Mouse (Mus musculus) kidney, postnatal 0 days (tissue): ENCODE measurements around the gene Map3k7cl. TPM values are rescaled to one million over a fixed set of nuclear protein-coding genes. Genes with fewer than 3 reads are reported as not detected.

Experiments used
- ATAC-seq: fragments of 200-750 bp; cut with Nextera tagmentation; replicated peaks from 2 replicates; pipeline ENCODE4 v1.8.0; 2017; ENCODE audit warnings: low read depth, moderate number of reproducible peaks, moderate TSS enrichment, moderate library complexity; ENCODE audit not compliant: low FRiP score
- DNase-seq: peaks from one replicate; pipeline ENCODE4 v3.0.0-alpha.2; 2016; ENCODE audit warnings: low spot score
- H3K27ac ChIP-seq: fragments of 300-500 bp; sonication (generic); 2 replicates; pipeline ENCODE4 v1.5.1; 2014; ENCODE audit warnings: mild to moderate bottlenecking
- H3K27me3 ChIP-seq: fragments of 300-500 bp; sonication (generic); 2 replicates; pipeline ENCODE4 v1.6.1; 2014; ENCODE audit warnings: low read length, mixed read lengths; ENCODE audit not compliant: insufficient read depth
- H3K36me3 ChIP-seq: fragments of 300-500 bp; sonication (generic); 2 replicates; pipeline ENCODE4 v1.6.1; 2014; ENCODE audit warnings: low read length, mixed read lengths; ENCODE audit not compliant: insufficient read depth
- H3K4me1 ChIP-seq: fragments of 300-500 bp; sonication (generic); replicated peaks from 2 replicates; pipeline ENCODE4 v1.6.1; 2014; ENCODE audit warnings: antibody characterized with exemption, low read length, mixed read lengths; ENCODE audit not compliant: insufficient read depth
- H3K4me2 ChIP-seq: fragments of 300-500 bp; sonication (generic); 2 replicates; pipeline ENCODE4 v1.6.1; 2014; ENCODE audit warnings: mild to moderate bottlenecking, low read length, moderate library complexity, mixed read lengths
- H3K4me3 ChIP-seq: fragments of 300-500 bp; sonication (generic); replicated peaks from 2 replicates; pipeline ENCODE4 v1.5.1; 2014; ENCODE audit warnings: low read depth, low read length
- H3K9ac ChIP-seq: fragments of 300-500 bp; sonication (generic); 2 replicates; pipeline ENCODE4 v1.6.1; 2014; ENCODE audit warnings: low read depth, low read length
- H3K9me3 ChIP-seq: fragments of 300-500 bp; sonication (generic); replicated peaks from 2 replicates; pipeline ENCODE4 v1.6.1; 2016; ENCODE audit warnings: low read length, inconsistent platforms, mixed read lengths
- CTCF ChIP-seq: IDR thresholded peaks from 2 replicates; pipeline ENCODE4 v1.5.1; 2016; ENCODE audit warnings: antibody characterized with exemption, low read depth, mild to moderate bottlenecking, moderate library complexity
- WGBS: fragments of 180-500 bp; shearing (Covaris S2); extraction: QIAGEN DNeasy Blood & Tissue Kit; methylation state at CpG from one replicate; pipeline ENCODE4 v1.1.7; 2014; 5-methylcytosine and 5-hydroxymethylcytosine counted together
- polyA plus RNA-seq: library from polyadenylated mRNA; unstranded; fragments of >200 nt; fragmentation: Nextera tagmentation; extraction: Ambion mirVana; gene quantifications from 2 replicates; pipeline ENCODE4 v1.2.1, GENCODE M21; 2015

Map3k7cl gene
- polyA plus RNA-seq, 1 experiment from 2014 or later = 2.1 TPM

DNA sequence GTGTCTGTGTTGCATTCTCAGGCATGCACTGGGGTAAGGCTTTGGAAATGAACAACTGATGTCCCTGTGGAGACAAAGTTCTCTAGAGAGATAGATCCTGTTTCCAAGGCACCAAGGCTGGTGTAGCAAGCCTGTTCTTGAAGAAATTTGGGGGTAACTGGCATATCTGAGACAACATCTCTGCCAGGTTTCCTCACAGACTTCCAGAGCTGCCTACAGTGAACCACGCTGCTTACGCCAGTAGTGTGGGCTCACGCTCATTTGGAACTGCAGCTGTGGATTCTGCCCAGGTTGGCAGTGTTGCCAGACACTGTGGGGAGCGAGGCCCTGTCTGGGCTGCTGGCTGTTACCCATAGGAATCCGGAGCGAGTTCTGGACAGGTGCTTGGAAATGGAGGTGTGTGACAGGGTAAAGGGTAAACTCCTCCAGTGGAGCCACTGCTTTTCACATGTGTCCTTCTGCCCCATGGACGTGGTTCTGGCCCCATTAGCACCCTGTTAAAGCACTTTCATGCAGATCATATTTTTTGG, 16.5 kb downstream of the Map3k7cl start:
- H3K4me1 ChIP-seq = no peaks in the 10 kb centered on the region
- H3K4me2 ChIP-seq = no peak overlapping the region
- H3K9ac ChIP-seq = no peak overlapping the region
- ATAC-seq = no peak
- no peak overlapping the region for H3K4me3 ChIP-seq
- DNase-seq = no peak
- no peaks in the 10 kb centered on the region for H3K36me3 ChIP-seq
- no peaks in the 10 kb centered on the region for H3K9me3 ChIP-seq
- WGBS = 88% methylated on average over 7 of the region's 7 CpGs
- no peak overlapping the region for H3K27ac ChIP-seq
- H3K27me3 ChIP-seq = no peaks in the 10 kb centered on the region
- TF ChIP-seq CTCF = no peak

DNA sequence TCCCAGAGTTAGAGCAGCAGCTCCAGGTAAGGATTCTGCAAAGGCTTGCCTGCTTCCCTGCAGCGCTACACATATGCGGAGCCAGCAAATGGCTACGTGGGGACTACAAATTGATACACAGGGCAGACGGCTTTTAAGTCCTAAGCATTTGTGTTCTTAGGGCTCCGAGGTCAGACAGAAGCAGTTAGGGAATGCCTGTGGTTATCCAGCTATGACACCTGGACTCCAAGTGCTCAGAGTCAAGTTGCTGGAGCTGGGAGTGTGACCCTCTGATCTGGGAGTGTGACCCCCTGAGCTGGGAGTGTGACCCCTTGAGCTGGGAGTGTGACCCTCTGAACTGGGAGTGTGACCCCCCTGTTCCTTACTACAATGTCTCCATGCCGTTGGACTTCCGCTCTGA, 17.2 kb downstream of the Map3k7cl start:
- Histone ChIP-seq H3K4me1 (no peaks in the 10 kb centered on the region), H3K9me3 (no peaks in the 10 kb centered on the region), H3K27me3 (no peaks in the 10 kb centered on the region), H3K36me3 (no peaks in the 10 kb centered on the region), H3K27ac (no peak overlapping the region), H3K4me2 (no peak overlapping the region), H3K4me3 (no peak overlapping the region), H3K9ac (no peak overlapping the region)
- TF ChIP-seq CTCF = no peak
- DNase-seq = no peak
- ATAC-seq = 0 out of 2 replicates have a peak, but pooled peaks have one; percentile 36
- 37% methylated on average over 7 of the region's 7 CpGs for WGBS

DNA sequence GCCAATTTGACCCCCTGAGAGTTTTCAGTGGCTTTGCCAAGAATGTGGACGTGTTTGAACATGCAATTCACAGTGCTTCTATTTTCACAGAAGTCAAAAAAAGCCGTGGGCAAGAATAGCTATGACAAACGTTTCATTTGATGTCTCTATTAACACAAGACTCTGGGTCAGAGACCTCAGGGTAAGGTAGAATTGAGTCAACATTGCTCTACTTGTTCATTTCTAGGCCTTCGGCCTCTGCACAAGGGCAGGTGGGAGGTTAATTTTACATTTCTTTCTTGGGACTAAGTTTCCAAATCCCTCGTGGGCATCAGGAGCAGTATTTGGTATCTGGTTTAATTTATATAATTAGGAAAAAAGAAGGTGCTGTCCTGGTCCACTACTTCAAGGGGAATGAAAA, 20.3 kb downstream of the Map3k7cl start:
- Histone ChIP-seq H3K9me3 (no peaks in the 10 kb centered on the region), H3K27ac (no peak overlapping the region), H3K4me3 (no peak overlapping the region), H3K36me3 (no peaks in the 10 kb centered on the region), H3K27me3 (no peaks in the 10 kb centered on the region), H3K4me2 (no peak overlapping the region), H3K9ac (no peak overlapping the region), H3K4me1 (no peaks in the 10 kb centered on the region)
- ATAC-seq = no peak
- 54% methylated on average over 5 of the region's 5 CpGs for WGBS
- TF ChIP-seq CTCF = no peak
- DNase-seq = no peak

DNA sequence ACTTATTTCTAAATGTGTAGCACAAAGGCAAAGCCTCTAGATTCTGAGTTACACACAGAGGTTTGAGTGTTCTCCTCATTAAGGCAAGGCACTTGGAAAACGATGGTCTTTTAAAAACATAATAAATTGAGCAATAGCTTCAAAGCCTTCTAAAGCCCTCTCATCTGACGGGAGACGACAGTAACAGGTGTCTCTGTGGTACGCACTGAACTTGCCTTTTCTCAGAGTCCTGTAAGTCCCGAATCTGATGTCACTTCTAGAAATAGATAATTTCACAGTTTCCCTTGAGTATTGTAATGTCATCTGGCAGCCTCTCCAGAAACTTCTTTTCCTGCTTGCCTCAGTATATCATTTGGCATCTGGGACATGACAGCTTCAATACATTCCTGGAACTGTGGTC, 21.0 kb downstream of the Map3k7cl start:
- Histone ChIP-seq H3K36me3 (no peaks in the 10 kb centered on the region), H3K4me2 (no peak overlapping the region), H3K4me3 (no peak overlapping the region), H3K4me1 (no peaks in the 10 kb centered on the region), H3K27ac (no peak overlapping the region), H3K27me3 (no peaks in the 10 kb centered on the region), H3K9me3 (no peaks in the 10 kb centered on the region), H3K9ac (no peak overlapping the region)
- TF ChIP-seq CTCF = no peak
- DNase-seq (no peak), ATAC-seq (no peak)
- 53% methylated on average over 5 of the region's 5 CpGs for WGBS

DNA sequence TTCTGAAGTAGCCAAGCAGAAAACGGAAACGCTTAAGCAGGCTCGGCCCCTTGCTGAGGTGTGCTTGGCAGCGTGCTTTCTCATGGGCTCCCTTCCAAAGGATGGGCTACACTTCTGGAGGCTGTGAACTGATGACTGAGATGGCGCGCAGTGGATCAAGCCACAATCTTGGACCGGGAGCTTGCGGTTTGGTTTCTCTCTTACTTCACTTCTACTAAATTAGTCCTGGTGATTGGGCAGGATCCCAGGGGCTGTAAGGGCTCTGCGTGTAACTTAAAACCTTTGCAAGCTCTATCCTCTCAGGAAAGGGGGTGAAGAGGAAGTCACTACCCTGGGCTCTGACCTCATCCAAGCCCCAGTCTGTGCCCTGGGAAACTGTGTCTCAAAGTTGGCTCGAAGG, 22.5 kb downstream of the Map3k7cl start:
- H3K9ac ChIP-seq = no peak overlapping the region
- H3K4me2 ChIP-seq = peak overlapping the region; percentile 18; the same call in 1 of the 2 replicates
- TF ChIP-seq CTCF = no peak
- ATAC-seq (no peak), DNase-seq (no peak)
- H3K27ac ChIP-seq = no peak overlapping the region
- 37% methylated on average over 10 of the region's 10 CpGs for WGBS
- no peaks in the 10 kb centered on the region for H3K36me3 ChIP-seq
- H3K4me1 ChIP-seq = no peaks in the 10 kb centered on the region
- no peak overlapping the region for H3K4me3 ChIP-seq
- no peaks in the 10 kb centered on the region for H3K9me3 ChIP-seq
- no peaks in the 10 kb centered on the region for H3K27me3 ChIP-seq

DNA sequence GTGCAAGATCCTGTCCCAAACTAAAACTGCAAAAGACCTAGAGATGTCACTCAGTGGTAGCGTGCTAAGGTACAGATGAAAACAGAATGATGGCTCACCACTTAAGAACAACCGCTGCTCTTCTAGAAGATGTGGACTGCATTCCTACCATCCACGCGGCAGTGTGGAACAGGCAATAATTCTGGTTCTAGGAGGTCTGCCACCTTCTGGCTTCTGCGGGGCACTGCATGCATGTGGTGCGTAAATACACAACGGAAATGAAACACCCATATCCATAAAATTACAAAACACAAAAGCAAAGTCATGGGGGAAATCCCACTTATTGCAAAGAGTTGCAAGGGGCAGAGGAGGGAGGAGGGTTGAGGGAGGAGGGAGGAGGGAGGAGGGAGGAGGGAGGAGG, 25.8 kb downstream of the Map3k7cl start:
- H3K4me2 ChIP-seq = no peak overlapping the region
- WGBS = 88% methylated on average over 7 of the region's 7 CpGs
- no peak overlapping the region for H3K9ac ChIP-seq
- no peaks in the 10 kb centered on the region for H3K9me3 ChIP-seq
- H3K36me3 ChIP-seq = no peaks in the 10 kb centered on the region
- TF ChIP-seq CTCF = peak; percentile 59
- H3K4me1 ChIP-seq = no peaks in the 10 kb centered on the region
- no peaks in the 10 kb centered on the region for H3K27me3 ChIP-seq
- H3K27ac ChIP-seq = no peak overlapping the region
- ATAC-seq = no peak
- no peak for DNase-seq
- no peak overlapping the region for H3K4me3 ChIP-seq

DNA sequence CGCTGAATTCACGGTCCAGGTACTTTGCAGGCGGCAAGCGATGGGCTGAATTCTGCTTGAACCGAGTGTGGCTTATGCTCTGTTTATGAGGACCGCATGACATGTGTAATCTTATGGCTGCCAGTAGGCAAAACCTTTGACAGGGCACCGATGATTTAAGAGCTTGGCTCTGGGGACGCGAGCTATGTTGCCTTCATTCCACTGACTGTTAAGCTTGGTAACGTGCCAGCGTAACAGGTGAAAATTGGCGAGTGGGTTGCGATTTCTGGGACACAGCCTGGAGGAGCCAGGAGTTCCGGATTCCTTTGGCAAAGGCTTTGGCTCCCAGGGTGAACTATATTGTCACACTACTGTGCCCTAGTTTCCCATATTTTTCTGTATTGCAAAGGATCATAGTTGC, 26.3 kb downstream of the Map3k7cl start:
- Histone ChIP-seq H3K4me3 (no peak overlapping the region), H3K27ac (no peak overlapping the region), H3K27me3 (no peaks in the 10 kb centered on the region), H3K4me2 (no peak overlapping the region), H3K9ac (no peak overlapping the region), H3K4me1 (no peaks in the 10 kb centered on the region), H3K9me3 (no peaks in the 10 kb centered on the region), H3K36me3 (no peaks in the 10 kb centered on the region)
- ATAC-seq = no peak; the same call in 1 of the 2 replicates
- WGBS = 49% methylated on average over 14 of the region's 14 CpGs
- no peak for TF ChIP-seq CTCF
- no peak for DNase-seq
